Mouse (Mus musculus): ENCODE measurements around the gene Pga5. TPM values are rescaled to one million over a fixed set of nuclear protein-coding genes. Genes with fewer than 3 reads are reported as not detected.
A peak's percentile ranks its signal among the peaks of the same experiment; 100 is the strongest.

Pga5 gene
- total and polyA plus RNA-seq, 2 experiments from 2014 or later = not detected

DNA sequence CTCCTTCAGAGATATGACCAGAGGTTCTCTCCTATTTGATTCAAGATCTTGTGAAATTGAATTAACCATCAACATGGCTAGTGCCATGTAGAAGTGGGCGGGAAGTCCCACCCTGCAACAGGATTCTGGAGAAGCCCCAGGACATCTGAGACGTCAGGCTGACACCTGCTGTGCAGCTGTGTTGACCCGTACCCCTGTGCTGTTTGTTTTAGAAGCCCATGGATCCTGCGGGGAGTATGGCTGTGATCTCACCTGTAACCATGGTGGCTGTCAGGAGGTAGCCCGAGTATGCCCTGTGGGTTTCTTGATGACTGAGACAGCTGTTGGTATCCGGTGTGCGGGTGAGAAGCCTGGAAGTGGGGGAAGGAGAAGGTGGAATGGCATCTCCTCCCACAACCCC, 40.0 kb downstream of the Pga5 start:
- TF ChIP-seq CTCF (IDR thresholded peaks at IDR 0.05; ENCODE audit: low read depth) = no peak
- Histone ChIP-seq H3K27ac (no peak overlapping the region), H3K9ac (replicated peaks; ENCODE audit: low read length) (no peak overlapping the region), H3K36me3 (ENCODE audit: insufficient read depth, low read length) (no peaks in the 10 kb centered on the region), H3K4me1 (ENCODE audit: insufficient read depth, low read length) (peaks cover 13% of the 10 kb centered on the region), H3K9me3 (ENCODE audit: low read length) (no peaks in the 10 kb centered on the region), H3K4me3 (ENCODE audit: low read length) (no peak overlapping the region), H3K4me2 (ENCODE audit: low read depth, low read length) (no peak overlapping the region), H3K27me3 (ENCODE audit: insufficient read depth, low read length) (no peaks in the 10 kb centered on the region)
- 68% methylated on average over 7 of the region's 7 CpGs for WGBS
- DNase-seq (ENCODE audit: low spot score) (no peak), ATAC-seq (no peak)

DNA sequence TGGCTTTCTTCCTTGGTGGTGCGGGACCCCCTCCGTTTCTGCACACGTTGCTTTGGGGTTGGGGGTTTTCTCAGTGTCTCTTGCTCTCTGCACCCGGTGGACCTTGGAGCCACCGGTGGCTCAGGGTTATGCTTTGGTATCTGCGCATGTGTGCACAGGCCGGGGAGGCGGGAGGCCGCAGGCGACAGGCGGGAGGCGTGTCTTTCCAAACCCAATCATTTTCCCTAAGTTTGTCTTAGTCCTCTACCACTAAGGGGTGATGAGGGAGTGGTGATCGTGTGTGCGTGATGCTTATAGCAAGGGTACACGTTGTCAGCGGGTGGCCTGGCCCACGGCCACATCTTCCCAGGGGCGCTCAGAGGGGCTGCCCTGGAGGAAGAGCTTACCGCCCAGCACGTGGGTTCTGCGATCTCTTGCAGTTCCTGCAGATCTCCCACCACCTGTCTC, 43.0 kb downstream of the Pga5 start:
- peak overlapping the region; percentile 45 for H3K4me3 ChIP-seq (ENCODE audit: low read length)

DNA sequence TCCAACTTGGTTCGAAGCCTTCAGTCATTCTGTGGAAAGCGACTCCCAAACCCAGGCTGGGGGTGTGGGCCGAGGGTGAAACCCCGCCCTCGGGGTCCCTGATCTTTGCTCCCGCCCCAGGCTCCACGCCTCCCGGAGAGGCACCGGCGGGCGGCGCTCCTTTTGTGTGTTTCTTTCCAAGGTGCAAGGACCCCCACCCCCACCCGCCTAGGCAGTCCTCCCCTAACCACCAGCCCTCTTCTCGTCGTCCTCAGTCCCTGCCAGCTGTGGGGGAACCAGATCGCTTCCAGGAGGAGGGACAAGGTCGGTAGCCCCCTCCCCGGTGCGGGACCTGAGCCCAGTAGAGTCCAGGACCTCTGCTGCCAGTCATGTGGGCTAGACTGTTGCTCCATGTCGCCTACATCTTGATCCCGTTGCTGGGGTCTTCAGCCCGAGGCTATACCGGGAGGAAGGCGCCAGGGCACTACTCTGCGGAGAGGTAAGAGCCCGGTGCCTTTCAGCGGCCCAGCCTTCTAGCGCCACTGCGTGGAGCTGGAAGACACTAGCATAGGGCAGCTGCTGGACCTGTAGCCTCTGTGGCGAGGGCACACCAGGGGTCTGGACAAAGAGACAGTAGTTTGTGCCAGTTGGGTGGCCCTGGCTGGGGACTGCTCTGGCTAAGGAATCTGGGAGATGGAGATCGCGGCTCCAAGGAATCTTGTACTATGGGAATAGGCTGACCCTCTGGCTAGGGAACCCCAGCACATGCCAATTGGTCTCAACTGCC, 43.6 kb downstream of the Pga5 start, which contains the start of gene Vwce:
Gene Vwce (plus strand): TSS at position 108 of the 766 bp plus-strand sequence.
- Histone ChIP-seq H3K4me1 (ENCODE audit: insufficient read depth, low read length) (peaks cover 13% of the 10 kb centered on the region), H3K9me3 (ENCODE audit: low read length) (no peaks in the 10 kb centered on the region), H3K27ac (0 out of 2 replicates have a peak within 1 kb of the TSS, but pooled peaks have one; percentile 32), H3K9ac (replicated peaks; ENCODE audit: low read length) (peak within 1 kb of the TSS; percentile 57), H3K4me2 (ENCODE audit: low read depth, low read length) (peak within 1 kb of the TSS; percentile 98), H3K36me3 (ENCODE audit: insufficient read depth, low read length) (peaks cover 11% of the 10 kb centered on the region), H3K4me3 (ENCODE audit: low read length) (peak within 1 kb of the TSS; percentile 45), H3K27me3 (ENCODE audit: insufficient read depth, low read length) (no peaks in the 10 kb centered on the region)
- ATAC-seq (peak; percentile 85), DNase-seq (ENCODE audit: low spot score) (peak; percentile 67)
- peak; percentile 61 for TF ChIP-seq CTCF (IDR thresholded peaks at IDR 0.05; ENCODE audit: low read depth)
- 4% methylated on average over 32 of the region's 32 CpGs for WGBS

More for the DNA sequence above, 43.0 kb downstream of the Pga5 start:
- Histone ChIP-seq H3K27ac (no peak overlapping the region), H3K4me1 (ENCODE audit: insufficient read depth, low read length) (peaks cover 13% of the 10 kb centered on the region), H3K9me3 (ENCODE audit: low read length) (no peaks in the 10 kb centered on the region), H3K9ac (replicated peaks; ENCODE audit: low read length) (peak overlapping the region; percentile 57), H3K27me3 (ENCODE audit: insufficient read depth, low read length) (no peaks in the 10 kb centered on the region), H3K4me2 (ENCODE audit: low read depth, low read length) (peak overlapping the region; percentile 98), H3K36me3 (ENCODE audit: insufficient read depth, low read length) (peaks cover 5% of the 10 kb centered on the region)
- DNase-seq (ENCODE audit: low spot score) (peak; percentile 67), ATAC-seq (peak; percentile 88)
- no peak for TF ChIP-seq CTCF (IDR thresholded peaks at IDR 0.05; ENCODE audit: low read depth)
- WGBS = 4% methylated on average over 21 of the region's 21 CpGs

Other genes starting within 250 kb of the Pga5 start
- 6.5 and 6.8 TPM in 2 replicates for gene Lrrc10b, start 220.6 kb downstream of the Pga5 start, total RNA-seq (2014; rRNA removed)
- gene Lrrc10b, start 220.6 kb downstream of the Pga5 start, polyA plus RNA-seq (2015; fragmentation: Nextera tagmentation; extraction: Ambion mirVana) = 2.0 and 2.1 TPM in 2 replicates
- 4.0 and 5.4 TPM in 2 replicates for gene Ppp1r32, start 195.1 kb downstream of the Pga5 start, total RNA-seq (2014; rRNA removed)
- gene Ppp1r32, start 195.1 kb downstream of the Pga5 start, polyA plus RNA-seq (2015; fragmentation: Nextera tagmentation; extraction: Ambion mirVana) = 2.3 and 2.9 TPM in 2 replicates
- 44.9 and 47.4 TPM in 2 replicates for gene Cpsf7, start 152.8 kb downstream of the Pga5 start, total RNA-seq (2014; rRNA removed)
- gene Cpsf7, start 152.8 kb downstream of the Pga5 start, polyA plus RNA-seq (2015; fragmentation: Nextera tagmentation; extraction: Ambion mirVana) = 34.4 and 36.2 TPM in 2 replicates
- gene Sdhaf2, start 151.9 kb downstream of the Pga5 start, total RNA-seq (2014; rRNA removed) = 47.7 and 58.2 TPM in 2 replicates
- 60.2 and 64.2 TPM in 2 replicates for gene Sdhaf2, start 151.9 kb downstream of the Pga5 start, polyA plus RNA-seq (2015; fragmentation: Nextera tagmentation; extraction: Ambion mirVana)
- gene Tmem216, start 121.8 kb downstream of the Pga5 start, total RNA-seq (2014; rRNA removed) = 20.7 and 28.4 TPM in 2 replicates
- 35.8 and 42.0 TPM in 2 replicates for gene Tmem216, start 121.8 kb downstream of the Pga5 start, polyA plus RNA-seq (2015; fragmentation: Nextera tagmentation; extraction: Ambion mirVana)
- 18.0 TPM in 2 replicates for gene Cyb561a3, start 100.9 kb downstream of the Pga5 start, total RNA-seq (2014; rRNA removed)
- 15.6 and 16.6 TPM in 2 replicates for gene Cyb561a3, start 100.9 kb downstream of the Pga5 start, polyA plus RNA-seq (2015; fragmentation: Nextera tagmentation; extraction: Ambion mirVana)
- 15.1 and 16.6 TPM in 2 replicates for gene Tmem138, start 100.7 kb downstream of the Pga5 start, total RNA-seq (2014; rRNA removed)
- gene Tmem138, start 100.7 kb downstream of the Pga5 start, polyA plus RNA-seq (2015; fragmentation: Nextera tagmentation; extraction: Ambion mirVana) = 34.6 and 35.7 TPM in 2 replicates
- 274 and 288 TPM in 2 replicates for gene Ddb1, start 72.7 kb downstream of the Pga5 start, total RNA-seq (2014; rRNA removed)
- 144 and 146 TPM in 2 replicates for gene Ddb1, start 72.7 kb downstream of the Pga5 start, polyA plus RNA-seq (2015; fragmentation: Nextera tagmentation; extraction: Ambion mirVana)
- gene Tkfc, start 72.4 kb downstream of the Pga5 start, total RNA-seq (2014; rRNA removed) = 10.3 and 18.2 TPM in 2 replicates
- gene Tkfc, start 72.4 kb downstream of the Pga5 start, polyA plus RNA-seq (2015; fragmentation: Nextera tagmentation; extraction: Ambion mirVana) = 18.4 TPM in 2 replicates
- 1.3 and 7.0 TPM in 2 replicates for gene Vwce, start 43.9 kb downstream of the Pga5 start, total RNA-seq (2014; rRNA removed)
- 1.5 and 1.7 TPM in 2 replicates for gene Vwce, start 43.9 kb downstream of the Pga5 start, polyA plus RNA-seq (2015; fragmentation: Nextera tagmentation; extraction: Ambion mirVana)
- 29.8 and 30.7 TPM in 2 replicates for gene Vps37c, start 10.7 kb upstream of the Pga5 start, total RNA-seq (2014; rRNA removed)
- 25.8 and 27.2 TPM in 2 replicates for gene Vps37c, start 10.7 kb upstream of the Pga5 start, polyA plus RNA-seq (2015; fragmentation: Nextera tagmentation; extraction: Ambion mirVana)
- gene Cd5, start 60.9 kb upstream of the Pga5 start, total RNA-seq (2014; rRNA removed) = 0.68 TPM in 1 of 2 replicates, not detected in the other
- 0.26 and 0.32 TPM in 2 replicates for gene Cd5, start 60.9 kb upstream of the Pga5 start, polyA plus RNA-seq (2015; fragmentation: Nextera tagmentation; extraction: Ambion mirVana)
- gene Cd6, start 152.0 kb upstream of the Pga5 start, total RNA-seq (2014; rRNA removed) = not detected in 2 replicates
- gene Cd6, start 152.0 kb upstream of the Pga5 start, polyA plus RNA-seq (2015; fragmentation: Nextera tagmentation; extraction: Ambion mirVana) = 0.08 TPM in 1 of 2 replicates, not detected in the other
- gene Slc15a3, start 161.7 kb upstream of the Pga5 start, total RNA-seq (2014; rRNA removed) = 1.5 and 1.9 TPM in 2 replicates
- gene Slc15a3, start 161.7 kb upstream of the Pga5 start, polyA plus RNA-seq (2015; fragmentation: Nextera tagmentation; extraction: Ambion mirVana) = 0.21 and 0.78 TPM in 2 replicates
- gene Tmem132a, start 191.9 kb upstream of the Pga5 start, total RNA-seq (2014; rRNA removed) = 358 and 359 TPM in 2 replicates
- 131 and 141 TPM in 2 replicates for gene Tmem132a, start 191.9 kb upstream of the Pga5 start, polyA plus RNA-seq (2015; fragmentation: Nextera tagmentation; extraction: Ambion mirVana)
- gene Tmem109, start 203.9 kb upstream of the Pga5 start, total RNA-seq (2014; rRNA removed) = 25.3 and 27.9 TPM in 2 replicates
- gene Tmem109, start 203.9 kb upstream of the Pga5 start, polyA plus RNA-seq (2015; fragmentation: Nextera tagmentation; extraction: Ambion mirVana) = 35.1 and 37.4 TPM in 2 replicates
- gene Prpf19, start 217.2 kb upstream of the Pga5 start, total RNA-seq (2014; rRNA removed) = 351 and 368 TPM in 2 replicates
- gene Prpf19, start 217.2 kb upstream of the Pga5 start, polyA plus RNA-seq (2015; fragmentation: Nextera tagmentation; extraction: Ambion mirVana) = 37.5 and 40.3 TPM in 2 replicates
- gene Zp1, start 242.6 kb upstream of the Pga5 start, total RNA-seq (2014; rRNA removed) = 1.2 TPM in 1 of 2 replicates, not detected in the other
- gene Zp1, start 242.6 kb upstream of the Pga5 start, polyA plus RNA-seq (2015; fragmentation: Nextera tagmentation; extraction: Ambion mirVana) = 0.50 and 0.60 TPM in 2 replicates

Measured in hindbrain, postnatal 0 days (tissue).